Mouse (Mus musculus): ENCODE measurements at regions not wholly inside any gene's neighbourhood (a gene's known extent, or its start where the extent isn't known, plus 50 kb on each side); places are given as distances from the start of the nearest gene placed in this dataset.

DNA sequence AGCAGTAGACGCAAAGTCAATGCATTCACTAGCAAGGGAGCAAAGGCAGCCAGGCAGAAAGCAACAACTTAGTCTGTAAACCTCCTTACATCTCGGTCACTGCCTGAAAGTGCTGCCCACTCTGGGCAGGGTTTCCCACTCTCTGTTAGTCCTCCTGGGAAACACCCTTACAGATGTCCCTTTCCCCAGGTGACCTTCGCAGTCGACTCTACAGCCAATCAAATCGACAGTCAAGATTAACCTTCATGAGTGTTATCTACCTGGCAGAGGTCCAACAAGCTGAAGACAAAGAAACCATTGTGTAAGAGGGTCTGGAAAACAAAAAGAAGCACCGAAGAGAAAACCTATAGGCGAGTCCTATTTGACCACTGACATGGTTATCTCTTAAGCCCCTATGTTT, 229.0 kb downstream of the Dact1 start:
- 58% methylated on average over 7 of the region's 7 CpGs for WGBS (ENCODE audit: insufficient replicate concordance)
- TF ChIP-seq EP300 (IDR thresholded peaks at IDR 0.05; ENCODE audit: low read depth): no peak
- TF ChIP-seq CTCF (IDR thresholded peaks at IDR 0.05; ENCODE audit: low read depth): no peak
- Histone ChIP-seq H3K27ac (no peak overlapping the region), H3K4me3 (ENCODE audit: insufficient read depth in 1 of 2, low read depth in 2 of 2, low read length in 2 of 2) (no peak overlapping the region), H3K27me3 (ENCODE audit: control insufficient read depth, insufficient read depth, low read length) (no peaks in the 10 kb centered on the region), H3K9me3 (ENCODE audit: control insufficient read depth, low read length) (no peaks in the 10 kb centered on the region), H3K9ac (replicated peaks) (no peak overlapping the region), H3K36me3 (replicated peaks; ENCODE audit: control insufficient read depth, insufficient read depth, low read depth) (no peaks in the 10 kb centered on the region), H3K4me1 (replicated peaks; ENCODE audit: control insufficient read depth in 2 of 2, insufficient read depth in 2 of 2, low read length in 1 of 2) (no peaks in the 10 kb centered on the region), H3K4me2 (ENCODE audit: low read depth) (no peak overlapping the region)
- ATAC-seq (ENCODE audit: insufficient read depth) (no peak), DNase-seq (ENCODE audit: low read depth in 3 of 3, low spot score in 3 of 3) (no peak)

DNA sequence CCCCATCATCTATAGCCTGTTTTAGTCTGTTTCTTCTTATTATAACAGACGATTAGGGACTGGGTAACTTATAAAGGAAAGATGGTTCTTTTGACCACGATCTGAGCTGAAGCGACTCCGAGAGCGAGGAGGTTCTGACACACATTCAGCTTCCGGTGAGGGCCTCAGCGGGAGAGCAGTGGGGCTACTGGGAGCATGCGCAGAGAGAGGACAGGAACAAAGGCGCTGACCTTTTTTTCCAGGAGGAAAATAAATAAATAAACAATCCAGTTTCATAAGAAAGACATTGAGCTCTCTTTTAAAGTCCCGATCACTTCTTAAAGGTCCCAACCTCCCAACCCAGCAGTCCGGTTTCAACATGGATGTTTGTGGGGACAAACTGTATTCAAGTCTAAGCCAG, 230.6 kb downstream of the Dact1 start:
- no peak overlapping the region for H3K27ac ChIP-seq
- no peaks in the 10 kb centered on the region for H3K9me3 ChIP-seq (ENCODE audit: control insufficient read depth, low read length)
- ATAC-seq (ENCODE audit: insufficient read depth) (no peak), DNase-seq (ENCODE audit: low read depth in 3 of 3, low spot score in 3 of 3) (no peak)
- TF ChIP-seq CTCF (IDR thresholded peaks at IDR 0.05; ENCODE audit: low read depth) (no peak), EP300 (IDR thresholded peaks at IDR 0.05; ENCODE audit: low read depth) (no peak)
- H3K4me2 ChIP-seq (ENCODE audit: low read depth): no peak overlapping the region
- no peaks in the 10 kb centered on the region for H3K4me1 ChIP-seq (replicated peaks; ENCODE audit: control insufficient read depth in 2 of 2, insufficient read depth in 2 of 2, low read length in 1 of 2)
- H3K4me3 ChIP-seq (ENCODE audit: insufficient read depth in 1 of 2, low read depth in 2 of 2, low read length in 2 of 2): no peak overlapping the region
- H3K36me3 ChIP-seq (replicated peaks; ENCODE audit: control insufficient read depth, insufficient read depth, low read depth): no peaks in the 10 kb centered on the region
- 74% methylated on average over 11 of the region's 11 CpGs for WGBS (ENCODE audit: insufficient replicate concordance)
- H3K27me3 ChIP-seq (ENCODE audit: control insufficient read depth, insufficient read depth, low read length): no peaks in the 10 kb centered on the region
- no peak overlapping the region for H3K9ac ChIP-seq (replicated peaks)

DNA sequence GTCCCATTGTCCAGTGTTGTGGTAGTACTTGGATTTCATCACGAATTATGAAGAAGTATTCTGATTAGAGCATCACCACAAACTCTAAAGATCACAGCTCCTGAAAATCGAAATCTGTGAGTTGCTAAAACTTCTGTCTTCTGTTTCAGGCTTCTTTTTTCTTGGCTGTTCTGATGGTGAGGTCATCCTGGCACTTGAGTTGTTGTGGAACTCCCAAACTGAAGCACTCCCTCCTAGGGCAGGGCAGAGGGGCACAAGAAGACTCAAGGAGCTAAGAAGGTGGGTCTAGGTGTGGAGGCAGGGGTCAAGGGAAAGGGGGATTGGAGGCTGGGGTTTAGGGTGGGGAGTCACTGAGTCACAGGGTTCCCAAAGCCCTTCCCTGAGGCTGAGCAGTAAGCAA, 232.3 kb downstream of the Dact1 start:
- Histone ChIP-seq H3K36me3 (replicated peaks; ENCODE audit: control insufficient read depth, insufficient read depth, low read depth) (no peaks in the 10 kb centered on the region), H3K4me2 (ENCODE audit: low read depth) (no peak overlapping the region), H3K4me3 (ENCODE audit: insufficient read depth in 1 of 2, low read depth in 2 of 2, low read length in 2 of 2) (no peak overlapping the region), H3K27ac (no peak overlapping the region), H3K4me1 (replicated peaks; ENCODE audit: control insufficient read depth in 2 of 2, insufficient read depth in 2 of 2, low read length in 1 of 2) (no peaks in the 10 kb centered on the region), H3K27me3 (ENCODE audit: control insufficient read depth, insufficient read depth, low read length) (no peaks in the 10 kb centered on the region), H3K9me3 (ENCODE audit: control insufficient read depth, low read length) (no peaks in the 10 kb centered on the region), H3K9ac (replicated peaks) (no peak overlapping the region)
- no peak for TF ChIP-seq EP300 (IDR thresholded peaks at IDR 0.05; ENCODE audit: low read depth)
- no peak for TF ChIP-seq CTCF (IDR thresholded peaks at IDR 0.05; ENCODE audit: low read depth)
- ATAC-seq (ENCODE audit: insufficient read depth) (no peak), DNase-seq (ENCODE audit: low read depth in 3 of 3, low spot score in 3 of 3) (no peak)
- WGBS (ENCODE audit: insufficient replicate concordance): 13% methylated on average over 2 of the region's 2 CpGs

DNA sequence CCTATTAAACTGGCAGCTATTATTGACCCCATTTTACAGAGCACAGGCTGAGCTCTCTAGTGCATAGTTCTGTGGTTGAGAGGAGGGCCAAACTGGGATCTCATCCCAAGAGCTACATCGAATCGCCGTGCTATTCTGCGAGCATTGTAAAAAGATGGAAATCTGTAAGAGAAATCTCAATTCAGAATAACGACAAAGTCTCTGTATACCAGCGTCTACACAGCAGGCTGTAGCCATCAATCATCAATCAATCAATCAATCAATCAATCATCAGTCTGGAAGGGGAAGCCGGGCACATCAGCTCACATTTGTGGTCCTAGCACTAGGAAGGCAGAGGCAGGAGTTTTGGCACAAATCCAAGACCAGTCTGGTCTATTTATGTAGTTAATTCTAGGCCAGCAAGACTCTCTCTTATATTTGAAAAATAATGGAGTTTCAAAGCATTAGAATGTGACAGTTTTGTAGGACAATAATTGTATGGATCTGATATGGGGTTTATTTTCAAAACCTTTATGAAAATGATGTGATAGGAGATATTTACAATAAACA, 234.0 kb downstream of the Dact1 start:
- H3K27me3 ChIP-seq (ENCODE audit: control insufficient read depth, insufficient read depth, low read length): no peaks in the 10 kb centered on the region
- H3K9ac ChIP-seq (replicated peaks): no peak overlapping the region
- H3K4me3 ChIP-seq (ENCODE audit: insufficient read depth in 1 of 2, low read depth in 2 of 2, low read length in 2 of 2): no peak overlapping the region
- H3K27ac ChIP-seq: no peak overlapping the region
- no peak overlapping the region for H3K4me2 ChIP-seq (ENCODE audit: low read depth)
- no peaks in the 10 kb centered on the region for H3K4me1 ChIP-seq (replicated peaks; ENCODE audit: control insufficient read depth in 2 of 2, insufficient read depth in 2 of 2, low read length in 1 of 2)
- H3K9me3 ChIP-seq (ENCODE audit: control insufficient read depth, low read length): no peaks in the 10 kb centered on the region
- 58% methylated on average over 7 of the region's 7 CpGs for WGBS (ENCODE audit: insufficient replicate concordance)
- TF ChIP-seq EP300 (IDR thresholded peaks at IDR 0.05; ENCODE audit: low read depth) (no peak), CTCF (IDR thresholded peaks at IDR 0.05; ENCODE audit: low read depth) (no peak)
- H3K36me3 ChIP-seq (replicated peaks; ENCODE audit: control insufficient read depth, insufficient read depth, low read depth): no peaks in the 10 kb centered on the region
- ATAC-seq (ENCODE audit: insufficient read depth): no peak
- DNase-seq (ENCODE audit: low read depth in 3 of 3, low spot score in 3 of 3): no peak

DNA sequence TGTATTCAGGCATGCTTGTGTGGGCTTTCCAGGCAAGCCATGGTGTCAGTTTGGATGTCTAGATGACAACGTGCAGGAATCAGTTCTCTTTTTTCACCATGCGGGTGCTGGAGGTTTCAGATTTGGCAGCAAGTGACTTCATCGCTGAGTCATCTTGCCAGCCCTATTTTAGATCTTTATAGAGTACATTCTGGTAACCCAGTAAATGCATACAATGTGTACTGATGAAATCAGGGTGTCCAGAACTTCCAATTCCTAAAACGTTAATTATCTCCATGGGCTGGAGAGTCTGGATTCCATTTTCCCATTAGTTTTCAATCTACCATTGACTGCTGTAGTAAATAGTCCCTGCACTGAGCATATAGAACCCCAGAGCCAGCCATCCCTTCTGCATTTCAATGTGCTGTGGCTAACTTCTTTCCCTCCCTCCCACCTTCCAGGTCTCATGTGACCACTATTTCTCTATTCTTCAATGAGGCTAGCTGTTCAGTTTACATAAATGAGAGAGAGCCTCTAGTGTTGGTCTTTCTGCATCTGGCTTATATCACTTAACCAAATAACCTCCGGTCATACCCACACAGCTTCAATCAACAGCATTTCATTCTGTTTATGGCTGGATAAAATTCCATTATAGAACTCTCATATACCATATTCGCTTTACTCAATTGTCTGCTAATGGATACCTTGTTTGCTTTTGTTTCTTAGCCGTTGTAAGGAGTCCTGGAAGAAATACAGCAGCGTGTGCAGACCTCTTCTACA, 234.9 kb downstream of the Dact1 start:
- TF ChIP-seq EP300 (IDR thresholded peaks at IDR 0.05; ENCODE audit: low read depth): no peak
- no peak for TF ChIP-seq CTCF (IDR thresholded peaks at IDR 0.05; ENCODE audit: low read depth)
- DNase-seq (ENCODE audit: low read depth in 3 of 3, low spot score in 3 of 3) (peak in 1 of 3 experiments; percentile 4), ATAC-seq (ENCODE audit: insufficient read depth) (no peak)
- no peaks in the 10 kb centered on the region for H3K36me3 ChIP-seq (replicated peaks; ENCODE audit: control insufficient read depth, insufficient read depth, low read depth)
- no peak overlapping the region for H3K4me3 ChIP-seq (ENCODE audit: insufficient read depth in 1 of 2, low read depth in 2 of 2, low read length in 2 of 2)
- H3K27me3 ChIP-seq (ENCODE audit: control insufficient read depth, insufficient read depth, low read length): no peaks in the 10 kb centered on the region
- H3K9ac ChIP-seq (replicated peaks): no peak overlapping the region
- H3K9me3 ChIP-seq (ENCODE audit: control insufficient read depth, low read length): no peaks in the 10 kb centered on the region
- WGBS (ENCODE audit: insufficient replicate concordance): 44% methylated on average over 8 of the region's 8 CpGs
- no peak overlapping the region for H3K4me2 ChIP-seq (ENCODE audit: low read depth)
- H3K4me1 ChIP-seq (replicated peaks; ENCODE audit: control insufficient read depth in 2 of 2, insufficient read depth in 2 of 2, low read length in 1 of 2): no peaks in the 10 kb centered on the region
- H3K27ac ChIP-seq: no peak overlapping the region

Data from liver, embryonic 14.5 days (tissue).